Mouse (Mus musculus) liver, postnatal 0 days (tissue): Measurements from ENCODE around the gene Ccnh.
"Not testable (repeated sequence)": the region's sequence is repeated elsewhere in the genome, so short reads cannot be mapped to it uniquely, and the experiment has no call there.

Experiments used
- CTCF ChIP-seq: sonication (generic); IDR thresholded peaks from 2 replicates; pipeline ENCODE4 v1.5.1; 2016; ENCODE audit warnings: antibody characterized with exemption, low read depth
- EP300 ChIP-seq: IDR thresholded peaks from 2 replicates; pipeline ENCODE4 v1.6.1; 2016; ENCODE audit warnings: antibody characterized with exemption, low read depth, mild to moderate bottlenecking

DNA sequence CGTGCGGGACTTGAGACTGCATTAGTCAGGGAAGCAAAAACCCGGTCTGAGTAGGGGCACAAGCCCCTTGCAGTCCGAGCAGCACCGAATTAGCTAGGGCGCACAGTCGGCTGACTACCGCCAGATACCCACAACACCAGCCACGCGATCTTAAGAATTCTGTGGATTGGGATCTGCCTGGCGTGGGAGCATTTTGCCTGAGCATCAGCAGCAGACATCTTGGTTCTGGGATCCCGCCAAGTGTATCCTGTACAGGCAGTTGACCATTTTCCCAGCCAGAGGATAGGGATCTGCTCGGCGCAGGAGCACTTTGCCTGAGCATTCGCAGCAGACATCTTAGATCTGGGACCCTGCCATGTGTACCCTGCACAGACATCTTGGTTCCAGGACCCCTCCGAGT is 45.8 kb upstream of the Ccnh start:
- TF ChIP-seq CTCF, EP300: not testable (repeated sequence)
